Comparison of ENCODE assay signal across 11 mouse cellular contexts in genomic region chr19:10437521-10437920, GRCm38 (mm10). TPM values are rescaled to one million over a fixed set of nuclear protein-coding genes. Genes with fewer than 3 reads are reported as not detected.
A peak's percentile ranks its signal among the peaks of the same experiment; 100 is the strongest.
DNase-seq lines count a peak whose midpoint lies in the region; ATAC-seq and TF ChIP-seq lines count a peak whose summit lies in the region.
"Had no signal": no experiment of that assay in that cellular context is flagged by ENCODE, and none has a peak within 500 bp of the region (broad histone marks: within the 10 kb centered on the region; RNA-seq: fewer than 3 reads in every experiment).

No protein-coding gene starts in this region.

- peak; percentile 29; the same call in 1 of the 2 replicates for TF ChIP-seq CTCF in forebrain, postnatal 0 days (IDR thresholded peaks at IDR 0.05; ENCODE audit: low read depth)
- peak; percentile 35; the same call in 1 of the 2 replicates for TF ChIP-seq CTCF in kidney, postnatal 0 days (IDR thresholded peaks at IDR 0.05; ENCODE audit: low read depth)

- no peak overlapping the region for H3K9ac ChIP-seq in forebrain, postnatal 0 days
- H3K9ac ChIP-seq in forebrain, embryonic 16.5 days (replicated peaks; ENCODE audit: low read depth, low read length), result no peak overlapping the region
- H3K9ac ChIP-seq in kidney, postnatal 0 days (ENCODE audit: low read depth, low read length), result no peak overlapping the region
- H3K9ac ChIP-seq: neural tube, embryonic 13.5 days had no signal

- no peak overlapping the region for H3K27ac ChIP-seq in forebrain, postnatal 0 days (ENCODE audit: low read depth, low read length)
- no peak overlapping the region for H3K27ac ChIP-seq in forebrain, embryonic 16.5 days (ENCODE audit: low read length)
- H3K27ac ChIP-seq in kidney, postnatal 0 days, result no peak overlapping the region
- H3K27ac ChIP-seq: neural tube, embryonic 13.5 days had no signal

- no peak overlapping the region for H3K4me2 ChIP-seq in forebrain, postnatal 0 days (ENCODE audit: low read depth)
- no peak overlapping the region for H3K4me2 ChIP-seq in forebrain, embryonic 16.5 days (ENCODE audit: low read length)
- H3K4me2 ChIP-seq in kidney, postnatal 0 days (ENCODE audit: low read length), result no peak overlapping the region
- H3K4me2 ChIP-seq: neural tube, embryonic 13.5 days had no signal

- no peaks in the 10 kb centered on the region for H3K9me3 ChIP-seq in forebrain, postnatal 0 days (ENCODE audit: low read length)
- no peaks in the 10 kb centered on the region for H3K9me3 ChIP-seq in forebrain, embryonic 16.5 days (ENCODE audit: control insufficient read depth, low read length)
- no peaks in the 10 kb centered on the region for H3K9me3 ChIP-seq in kidney, postnatal 0 days (replicated peaks; ENCODE audit: low read length)
- H3K9me3 ChIP-seq: neural tube, embryonic 13.5 days had no signal

- H3K4me1 ChIP-seq in forebrain, postnatal 0 days (ENCODE audit: insufficient read depth), result no peaks in the 10 kb centered on the region
- peaks cover 3% of the 10 kb centered on the region for H3K4me1 ChIP-seq in forebrain, embryonic 16.5 days (replicated peaks; ENCODE audit: control insufficient read depth, insufficient read depth, low read length)
- H3K4me1 ChIP-seq in kidney, postnatal 0 days (replicated peaks; ENCODE audit: insufficient read depth, low read length), result no peaks in the 10 kb centered on the region
- H3K4me1 ChIP-seq: neural tube, embryonic 13.5 days had no signal

- H3K4me3 ChIP-seq in forebrain, postnatal 0 days (ENCODE audit: low read depth, low read length), result no peak overlapping the region
- H3K4me3 ChIP-seq in forebrain, embryonic 16.5 days (replicated peaks; ENCODE audit: low read length), result no peak overlapping the region
- H3K4me3 ChIP-seq in kidney, postnatal 0 days (replicated peaks; ENCODE audit: low read depth, low read length), result no peak overlapping the region
- H3K4me3 ChIP-seq: neural tube, embryonic 13.5 days had no signal

- 60% methylated on average over 1 of the region's 1 CpGs for WGBS in forebrain, postnatal 0 days
- 82% methylated on average over 1 of the region's 1 CpGs for WGBS in forebrain, embryonic 16.5 days
- WGBS in kidney, postnatal 0 days, result 67% methylated on average over 1 of the region's 1 CpGs

- ATAC-seq in forebrain, postnatal 0 days, result no peak
- no peak for ATAC-seq in forebrain, embryonic 16.5 days
- no peak for ATAC-seq in kidney, postnatal 0 days (replicated peaks; ENCODE audit: low FRiP score, low read depth)

- H3K27me3 ChIP-seq in forebrain, postnatal 0 days (ENCODE audit: insufficient read depth, low read length), result no peaks in the 10 kb centered on the region
- H3K27me3 ChIP-seq in forebrain, embryonic 16.5 days (replicated peaks; ENCODE audit: control insufficient read depth, insufficient read depth, low read length), result no peaks in the 10 kb centered on the region
- H3K27me3 ChIP-seq in kidney, postnatal 0 days (ENCODE audit: insufficient read depth, low read length), result no peaks in the 10 kb centered on the region
- H3K27me3 ChIP-seq: neural tube, embryonic 13.5 days had no signal

- peaks cover 22% of the 10 kb centered on the region for H3K36me3 ChIP-seq in forebrain, postnatal 0 days (ENCODE audit: insufficient read depth)
- H3K36me3 ChIP-seq in forebrain, embryonic 16.5 days (ENCODE audit: control insufficient read depth, insufficient read depth), result no peaks in the 10 kb centered on the region
- H3K36me3 ChIP-seq in kidney, postnatal 0 days (ENCODE audit: insufficient read depth, low read length), result no peaks in the 10 kb centered on the region

- no peak for DNase-seq in forebrain, postnatal 0 days
- no peak for DNase-seq in kidney, postnatal 0 days (ENCODE audit: low spot score)
- no peak for DNase-seq in kidney, postnatal 4 days
- DNase-seq in 3T3-L1 (ENCODE audit: low read depth, low spot score), result peak; percentile 45
- DNase-seq in R1 (ENCODE audit: low read depth, low spot score), result peak; percentile 58
- no peak for DNase-seq in B cell, adult 2 months
- no peak for DNase-seq in layer of hippocampus, postnatal 36 days
- DNase-seq: right cerebral cortex, postnatal 4 days had no signal

RNA-seq across cellular contexts. Expression of gene Lrrc10b, which starts 19.8 kb away (rescaled TPM):
- total RNA-seq in forebrain, postnatal 0 days (2014; rRNA removed), result 6.5 and 7.7 TPM in 2 replicates
- 1.1 and 2.5 TPM in 2 replicates for polyA plus RNA-seq in forebrain, postnatal 0 days (2015; fragmentation: Nextera tagmentation; extraction: Ambion mirVana)
- polyA plus RNA-seq in forebrain, embryonic 16.5 days (2015; fragmentation: Nextera tagmentation; extraction: Ambion mirVana), result 0.52 and 0.99 TPM in 2 replicates
- polyA plus RNA-seq in kidney, postnatal 0 days (2015; fragmentation: Nextera tagmentation; extraction: Ambion mirVana), result 0.80 and 0.84 TPM in 2 replicates
- 10 to 100 TPM; 78.7 to 89.3 TPM for total RNA-seq in layer of hippocampus, postnatal 36 days (2021)

RNA-seq across cellular contexts. Expression of gene Ppp1r32, which starts 45.2 kb away (rescaled TPM):
- 3.5 and 5.1 TPM in 2 replicates for total RNA-seq in forebrain, postnatal 0 days (2014; rRNA removed)
- polyA plus RNA-seq in forebrain, postnatal 0 days (2015; fragmentation: Nextera tagmentation; extraction: Ambion mirVana), result 4.4 and 6.0 TPM in 2 replicates
- polyA plus RNA-seq in forebrain, embryonic 16.5 days (2015; fragmentation: Nextera tagmentation; extraction: Ambion mirVana), result 1.7 and 2.1 TPM in 2 replicates
- not detected in 2 replicates for polyA plus RNA-seq in kidney, postnatal 0 days (2015; fragmentation: Nextera tagmentation; extraction: Ambion mirVana)
- total RNA-seq in layer of hippocampus, postnatal 36 days (2021), result 1 to 10 TPM; 1.5 to 1.8 TPM
- polyA plus RNA-seq: heart, embryonic 14.5 days had no signal

RNA-seq across cellular contexts. Expression of gene Syt7, which starts 48.6 kb away (rescaled TPM):
- 91.6 and 110 TPM in 2 replicates for total RNA-seq in forebrain, postnatal 0 days (2014; rRNA removed)
- polyA plus RNA-seq in forebrain, postnatal 0 days (2015; fragmentation: Nextera tagmentation; extraction: Ambion mirVana), result 14.9 and 19.2 TPM in 2 replicates
- 6.9 and 9.7 TPM in 2 replicates for polyA plus RNA-seq in forebrain, embryonic 16.5 days (2015; fragmentation: Nextera tagmentation; extraction: Ambion mirVana)
- 1.2 and 1.7 TPM in 2 replicates for polyA plus RNA-seq in kidney, postnatal 0 days (2015; fragmentation: Nextera tagmentation; extraction: Ambion mirVana)
- total RNA-seq in layer of hippocampus, postnatal 36 days (2021), result 100 to 1,000 TPM; 301 to 303 TPM

Comparison
In these comparisons a context has a peak if more than half of its experiments do, and no peak if none do; other contexts are left out.
1. DNase-seq: peak in 3T3-L1 (single experiment) and R1 (single experiment); none in forebrain, postnatal 0 days (single experiment), kidney, postnatal 0 days (single experiment), kidney, postnatal 4 days (0 of 2), B cell, adult 2 months (0 of 2) and layer of hippocampus, postnatal 36 days (0 of 2).